Mouse (Mus musculus): ENCODE measurements around the gene Igsf11.
"Not testable (repeated sequence)": the region's sequence is repeated elsewhere in the genome, so short reads cannot be mapped to it uniquely, and the experiment has no call there.

The Igsf11 gene

GRCm38 (mm10) chr16:38941275-38941674 lies 48.8 kb downstream of the Igsf11 start:
- no peak for DNase-seq

- DNase-seq, result no peak
These were observed 51.5 kb downstream of the Igsf11 start for GRCm38 (mm10) chr16:38943706-38944550.

GRCm38 (mm10) chr16:38945111-38945510 lies 52.6 kb downstream of the Igsf11 start:
- no peak for DNase-seq

- no peak for DNase-seq
These were observed 53.1 kb downstream of the Igsf11 start for GRCm38 (mm10) chr16:38945581-38945981.

- no peak for DNase-seq
These were observed 54.0 kb downstream of the Igsf11 start for GRCm38 (mm10) chr16:38946453-38946852.

- no peak for DNase-seq
These were observed 54.8 kb downstream of the Igsf11 start for GRCm38 (mm10) chr16:38947141-38947879.

- DNase-seq, result no peak
These were observed 56.0 kb downstream of the Igsf11 start for GRCm38 (mm10) chr16:38948441-38948840.

GRCm38 (mm10) chr16:38952881-38953280 lies 60.4 kb downstream of the Igsf11 start:
- no peak for DNase-seq

GRCm38 (mm10) chr16:38953821-38954220 lies 61.4 kb downstream of the Igsf11 start:
- no peak for DNase-seq

GRCm38 (mm10) chr16:38954501-38955288 lies 62.2 kb downstream of the Igsf11 start:
- DNase-seq, result no peak

- no peak for DNase-seq
These were observed 62.8 kb downstream of the Igsf11 start for GRCm38 (mm10) chr16:38955296-38955695.

- no peak for DNase-seq
These were observed 66.3 kb downstream of the Igsf11 start for GRCm38 (mm10) chr16:38958801-38959200.

GRCm38 (mm10) chr16:38960550-38960949 lies 68.1 kb downstream of the Igsf11 start:
- DNase-seq, result no peak

- DNase-seq, result no peak
These were observed 69.4 kb downstream of the Igsf11 start for GRCm38 (mm10) chr16:38961865-38962264.

- DNase-seq, result no peak
These were observed 70.2 kb downstream of the Igsf11 start for GRCm38 (mm10) chr16:38962695-38963094.

GRCm38 (mm10) chr16:38967026-38967425 lies 74.6 kb downstream of the Igsf11 start:
- DNase-seq, result no peak

- no peak for DNase-seq
These were observed 83.7 kb downstream of the Igsf11 start for GRCm38 (mm10) chr16:38976151-38976550.

- DNase-seq, result no peak
These were observed 86.1 kb downstream of the Igsf11 start for GRCm38 (mm10) chr16:38978546-38978945.

- DNase-seq, result no peak
These were observed 88.1 kb downstream of the Igsf11 start for GRCm38 (mm10) chr16:38980546-38980945.

- DNase-seq, result no peak
These were observed 89.6 kb downstream of the Igsf11 start for GRCm38 (mm10) chr16:38982051-38982450.

- DNase-seq, result no peak
These were observed 90.2 kb downstream of the Igsf11 start for GRCm38 (mm10) chr16:38982508-38983236.

GRCm38 (mm10) chr16:38983850-38984249 lies 91.4 kb downstream of the Igsf11 start:
- not testable (repeated sequence) for DNase-seq

All from spleen, adult 18-20 months (tissue).